Mouse (Mus musculus) liver, adult 2 months (tissue): ENCODE data around the gene Ccn5.

Experiments used
- CTCF ChIP-seq: fragments of 200-500 bp; IDR thresholded peaks from 2 replicates; pipeline ENCODE4 v1.5.1; 2011; ENCODE audit warnings: low read depth, low read length, control low read depth
- POLR2A ChIP-seq: fragments of 200-500 bp; IDR thresholded peaks from 2 replicates; pipeline ENCODE4 v1.6.1; 2011; ENCODE audit warnings: low read length, control low read depth; ENCODE audit not compliant: insufficient read depth; ENCODE audit errors: extremely low read depth

DNA sequence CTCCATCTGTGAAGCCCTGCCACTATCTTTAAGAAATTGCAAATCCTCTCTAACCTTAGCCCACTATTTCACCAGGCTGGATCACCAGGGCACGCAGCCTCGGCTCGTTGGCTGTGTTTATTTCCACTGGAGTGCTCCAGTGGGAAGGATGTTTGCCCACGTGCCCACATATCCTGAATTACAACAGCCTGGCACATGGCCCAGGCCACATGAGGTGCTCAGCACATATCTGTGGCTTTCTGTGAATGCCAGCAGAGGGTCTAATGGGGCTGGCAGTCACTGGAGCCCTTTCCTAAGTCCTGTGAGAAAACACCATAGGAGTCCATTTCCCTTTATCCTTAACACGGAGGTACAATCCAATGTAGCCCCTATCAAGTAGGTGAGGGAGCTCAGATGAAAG is 5.8 kb downstream of the Ccn5 start:
- TF ChIP-seq CTCF (no peak), POLR2A (no peak)
